Mouse (Mus musculus): ENCODE data around the gene Kcnj6.

GRCm38 (mm10) chr16:94717051-94717450, 280.4 kb downstream of the Kcnj6 start:
- no peak for TF ChIP-seq POLR2A (IDR thresholded peaks at IDR 0.05; ENCODE audit: control insufficient read depth, extremely low read depth, insufficient read depth, low read length, poor library complexity)
- TF ChIP-seq CTCF (IDR thresholded peaks at IDR 0.05; ENCODE audit: borderline replicate concordance, control insufficient read depth, extremely low read depth, insufficient read depth, low read length, poor library complexity), result no peak

Measured in thymus, adult 2 months (tissue).